ENCODE assay signal across 15 mouse cellular contexts in the genomic region with DNA sequence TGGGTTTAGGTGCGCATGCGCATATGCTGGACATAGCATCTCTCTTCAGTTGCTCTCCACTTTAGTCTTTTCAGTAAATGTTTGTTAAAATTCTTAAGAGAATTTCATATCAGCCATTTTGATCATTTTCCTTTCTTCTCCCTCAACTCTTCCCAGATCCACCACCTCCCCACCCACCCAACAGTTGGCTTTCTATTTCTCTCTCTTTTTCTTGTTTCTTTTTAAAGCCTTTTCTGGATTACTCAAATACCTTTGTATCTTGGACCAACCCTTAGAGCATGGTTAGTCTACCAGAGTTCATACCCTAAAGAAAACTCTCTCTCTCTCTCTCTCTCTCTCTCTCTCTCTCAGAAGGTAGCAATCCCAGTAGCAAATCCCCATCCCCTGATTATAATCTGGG.
"Had no signal": no experiment of that assay in that cellular context is flagged by ENCODE, and none has a peak within 500 bp of the region (broad histone marks: within the 10 kb centered on the region; RNA-seq: fewer than 3 reads in every experiment).

No protein-coding gene starts in this region.

- ATAC-seq: liver, postnatal 0 days; lung, postnatal 0 days; midbrain, embryonic 15.5 days had no signal

- H3K4me3 ChIP-seq: lung, embryonic 15.5 days; megakaryocyte, embryonic 14.5 days; midbrain, embryonic 12.5 days; midbrain, embryonic 15.5 days; neural tube, embryonic 12.5 days had no signal

- DNase-seq: liver, postnatal 0 days; lung, adult 2 months; lung, postnatal 14 days; lung, postnatal 36 days; right cerebral cortex, postnatal 14 days; thymus, adult 18-20 months; thymus, postnatal 14 days; thymus, postnatal 36 days had no signal

- H3K27ac ChIP-seq: lung, embryonic 15.5 days; macrophage; midbrain, embryonic 12.5 days; midbrain, embryonic 15.5 days; neural tube, embryonic 12.5 days had no signal
